Mouse (Mus musculus): ENCODE data around the gene 2610301B20Rik.

- TF ChIP-seq POLR2A (IDR thresholded peaks at IDR 0.05; ENCODE audit: low read depth, low read length) (no peak), CTCF (conservative IDR thresholded peaks at IDR 0.05; ENCODE audit: insufficient read depth, insufficient read length, low read depth, low read length) (no peak)
Measured at GRCm38 (mm10) chr4:10931040-10931439, 56.7 kb downstream of the 2610301B20Rik start.
